Mouse (Mus musculus): Measurements from ENCODE around the gene Tfpi. TPM values are rescaled to one million over a fixed set of nuclear protein-coding genes. Genes with fewer than 3 reads are reported as not detected.
"Not testable (repeated sequence)": the region's sequence is repeated elsewhere in the genome, so short reads cannot be mapped to it uniquely, and the experiment has no call there.

The Tfpi gene
- polyA plus RNA-seq, 1 experiment = 2.4 TPM

GRCm38 (mm10) chr2:84416501-84416900 is 60.1 kb downstream of the Tfpi start:
- WGBS = 56% methylated on average over 4 of the region's 4 CpGs
- no peak for DNase-seq
- Histone ChIP-seq H3K4me3 (replicated peaks; ENCODE audit: insufficient read depth, low read depth, low read length) (no peak overlapping the region), H3K27ac (ENCODE audit: insufficient read depth, low read length) (no peak overlapping the region), H3K27me3 (ENCODE audit: control insufficient read depth, insufficient read depth, low read length) (no peaks in the 10 kb centered on the region), H3K4me1 (ENCODE audit: control insufficient read depth, insufficient read depth, low read length) (no peaks in the 10 kb centered on the region)
- TF ChIP-seq POLR2A (IDR thresholded peaks at IDR 0.05; ENCODE audit: borderline replicate concordance, insufficient read depth, low read length) (no peak), CTCF (IDR thresholded peaks at IDR 0.05; ENCODE audit: borderline replicate concordance, insufficient read depth, low read depth, low read length) (no peak)

GRCm38 (mm10) chr2:84409796-84410592 is 66.6 kb downstream of the Tfpi start:
- Histone ChIP-seq H3K27ac (ENCODE audit: insufficient read depth, low read length) (no peak overlapping the region), H3K4me1 (ENCODE audit: control insufficient read depth, insufficient read depth, low read length) (no peaks in the 10 kb centered on the region), H3K27me3 (ENCODE audit: control insufficient read depth, insufficient read depth, low read length) (no peaks in the 10 kb centered on the region), H3K4me3 (replicated peaks; ENCODE audit: insufficient read depth, low read depth, low read length) (no peak overlapping the region)
- TF ChIP-seq POLR2A (IDR thresholded peaks at IDR 0.05; ENCODE audit: borderline replicate concordance, insufficient read depth, low read length) (no peak), CTCF (IDR thresholded peaks at IDR 0.05; ENCODE audit: borderline replicate concordance, insufficient read depth, low read depth, low read length) (no peak)
- DNase-seq = no peak

- WGBS = 78% methylated on average over 3 of the region's 3 CpGs
Measured at GRCm38 (mm10) chr2:84404834-84405233, 71.7 kb downstream of the Tfpi start.

GRCm38 (mm10) chr2:84402713-84403112 is 73.9 kb downstream of the Tfpi start:
- Histone ChIP-seq H3K27ac (ENCODE audit: insufficient read depth, low read length) (no peak overlapping the region), H3K4me1 (ENCODE audit: control insufficient read depth, insufficient read depth, low read length) (no peaks in the 10 kb centered on the region), H3K4me3 (replicated peaks; ENCODE audit: insufficient read depth, low read depth, low read length) (no peak overlapping the region), H3K27me3 (ENCODE audit: control insufficient read depth, insufficient read depth, low read length) (no peaks in the 10 kb centered on the region)
- no peak for DNase-seq
- 92% methylated on average over 3 of the region's 3 CpGs for WGBS
- TF ChIP-seq CTCF (IDR thresholded peaks at IDR 0.05; ENCODE audit: borderline replicate concordance, insufficient read depth, low read depth, low read length) (no peak), POLR2A (IDR thresholded peaks at IDR 0.05; ENCODE audit: borderline replicate concordance, insufficient read depth, low read length) (no peak)

More at GRCm38 (mm10) chr2:84404834-84405233, 71.7 kb downstream of the Tfpi start:
- H3K4me3 ChIP-seq (replicated peaks; ENCODE audit: insufficient read depth, low read depth, low read length) = no peak overlapping the region
- no peaks in the 10 kb centered on the region for H3K4me1 ChIP-seq (ENCODE audit: control insufficient read depth, insufficient read depth, low read length)
- no peak overlapping the region for H3K27ac ChIP-seq (ENCODE audit: insufficient read depth, low read length)
- H3K27me3 ChIP-seq (ENCODE audit: control insufficient read depth, insufficient read depth, low read length) = no peaks in the 10 kb centered on the region
- DNase-seq = no peak
- TF ChIP-seq CTCF (IDR thresholded peaks at IDR 0.05; ENCODE audit: borderline replicate concordance, insufficient read depth, low read depth, low read length) (no peak), POLR2A (IDR thresholded peaks at IDR 0.05; ENCODE audit: borderline replicate concordance, insufficient read depth, low read length) (no peak)

- Histone ChIP-seq H3K4me1 (ENCODE audit: control insufficient read depth, insufficient read depth, low read length) (no peaks in the 10 kb centered on the region), H3K27me3 (ENCODE audit: control insufficient read depth, insufficient read depth, low read length) (no peaks in the 10 kb centered on the region), H3K4me3 (replicated peaks; ENCODE audit: insufficient read depth, low read depth, low read length) (no peak overlapping the region), H3K27ac (ENCODE audit: insufficient read depth, low read length) (no peak overlapping the region)
- TF ChIP-seq POLR2A (IDR thresholded peaks at IDR 0.05; ENCODE audit: borderline replicate concordance, insufficient read depth, low read length) (no peak), CTCF (IDR thresholded peaks at IDR 0.05; ENCODE audit: borderline replicate concordance, insufficient read depth, low read depth, low read length) (no peak)
- WGBS = 55% methylated on average over 4 of the region's 4 CpGs
- DNase-seq = no peak
Measured at GRCm38 (mm10) chr2:84396557-84396956, 80.0 kb downstream of the Tfpi start.

GRCm38 (mm10) chr2:84393236-84393635 is 83.3 kb downstream of the Tfpi start:
- TF ChIP-seq CTCF (IDR thresholded peaks at IDR 0.05; ENCODE audit: borderline replicate concordance, insufficient read depth, low read depth, low read length) (no peak), POLR2A (IDR thresholded peaks at IDR 0.05; ENCODE audit: borderline replicate concordance, insufficient read depth, low read length) (no peak)
- 92% methylated on average over 4 of the region's 4 CpGs for WGBS

GRCm38 (mm10) chr2:84389075-84389474 is 87.5 kb downstream of the Tfpi start:
- H3K27ac ChIP-seq (ENCODE audit: insufficient read depth, low read length) = no peak overlapping the region
- no peaks in the 10 kb centered on the region for H3K27me3 ChIP-seq (ENCODE audit: control insufficient read depth, insufficient read depth, low read length)
- no peaks in the 10 kb centered on the region for H3K4me1 ChIP-seq (ENCODE audit: control insufficient read depth, insufficient read depth, low read length)
- DNase-seq = no peak
- H3K4me3 ChIP-seq (replicated peaks; ENCODE audit: insufficient read depth, low read depth, low read length) = no peak overlapping the region
- TF ChIP-seq CTCF (IDR thresholded peaks at IDR 0.05; ENCODE audit: borderline replicate concordance, insufficient read depth, low read depth, low read length) (no peak), POLR2A (IDR thresholded peaks at IDR 0.05; ENCODE audit: borderline replicate concordance, insufficient read depth, low read length) (no peak)

More at GRCm38 (mm10) chr2:84393236-84393635, 83.3 kb downstream of the Tfpi start:
- no peaks in the 10 kb centered on the region for H3K27me3 ChIP-seq (ENCODE audit: control insufficient read depth, insufficient read depth, low read length)
- no peak for DNase-seq
- no peak overlapping the region for H3K4me3 ChIP-seq (replicated peaks; ENCODE audit: insufficient read depth, low read depth, low read length)
- H3K27ac ChIP-seq (ENCODE audit: insufficient read depth, low read length) = no peak overlapping the region
- no peaks in the 10 kb centered on the region for H3K4me1 ChIP-seq (ENCODE audit: control insufficient read depth, insufficient read depth, low read length)

- not testable (repeated sequence) for H3K27ac ChIP-seq (ENCODE audit: insufficient read depth, low read length); H3K27me3 ChIP-seq (ENCODE audit: control insufficient read depth, insufficient read depth, low read length); H3K4me3 ChIP-seq (replicated peaks; ENCODE audit: insufficient read depth, low read depth, low read length); DNase-seq; H3K4me1 ChIP-seq (ENCODE audit: control insufficient read depth, insufficient read depth, low read length)
- 96% methylated on average over 14 of the region's 14 CpGs for WGBS
Measured at GRCm38 (mm10) chr2:84388537-84388936, 88.0 kb downstream of the Tfpi start.
